Mouse (Mus musculus): ENCODE data around the gene Bnc2. TPM values are rescaled to one million over a fixed set of nuclear protein-coding genes. Genes with fewer than 3 reads are reported as not detected.

Bnc2 gene
- polyA plus RNA-seq, 1 experiment, result not detected

DNA sequence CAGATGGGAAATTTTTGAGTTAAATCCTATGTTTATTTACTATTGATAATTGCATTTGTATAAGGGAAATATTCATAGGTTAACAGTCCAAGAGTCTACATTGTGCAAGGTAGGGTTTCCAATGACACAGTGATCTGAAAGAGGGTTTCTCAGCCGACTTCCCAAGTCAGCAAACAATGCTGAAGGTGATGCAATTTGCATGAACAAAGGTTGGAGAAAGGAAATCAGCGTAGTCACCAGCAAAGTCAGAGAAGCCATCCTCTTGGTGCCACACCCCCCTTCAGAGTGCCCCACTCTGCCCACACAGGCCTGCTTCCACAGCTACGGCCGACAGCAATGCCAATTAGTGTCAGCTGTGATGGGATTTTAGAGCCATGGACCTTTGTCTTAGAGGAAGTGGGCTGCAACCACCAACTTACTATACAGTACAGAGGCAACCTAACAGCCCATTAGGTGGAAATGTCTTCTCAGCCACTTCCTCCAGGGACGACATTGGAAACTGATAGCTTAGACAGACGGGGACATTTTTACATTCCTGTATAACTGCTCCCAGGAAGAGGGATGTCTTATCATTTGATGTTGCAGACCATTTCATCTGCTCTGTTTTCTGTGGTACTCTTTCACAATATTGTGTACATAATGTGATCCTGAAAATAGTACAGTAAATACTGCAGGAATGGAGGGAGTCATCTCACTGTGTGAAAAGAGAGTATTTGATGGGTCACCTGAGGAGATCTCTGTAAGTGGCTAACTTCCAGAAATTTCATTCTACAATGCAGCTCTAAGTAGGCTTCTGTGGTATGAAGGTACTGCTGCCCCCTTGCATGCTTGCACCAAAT lies 243.2 kb downstream of the Bnc2 start:
- no peak for TF ChIP-seq GATA1 (IDR thresholded peaks at IDR 0.05; ENCODE audit: low read length)

GRCm38 (mm10) chr4:84427955-84428354 lies 247.1 kb downstream of the Bnc2 start:
- no peak for TF ChIP-seq GATA1 (IDR thresholded peaks at IDR 0.05; ENCODE audit: low read length)

- TF ChIP-seq GATA1 (IDR thresholded peaks at IDR 0.05; ENCODE audit: low read length), result no peak
These were observed 263.6 kb downstream of the Bnc2 start for GRCm38 (mm10) chr4:84411431-84411830.

GRCm38 (mm10) chr4:84407328-84408028 lies 267.6 kb downstream of the Bnc2 start:
- TF ChIP-seq GATA1 (IDR thresholded peaks at IDR 0.05; ENCODE audit: low read length), result no peak

DNA sequence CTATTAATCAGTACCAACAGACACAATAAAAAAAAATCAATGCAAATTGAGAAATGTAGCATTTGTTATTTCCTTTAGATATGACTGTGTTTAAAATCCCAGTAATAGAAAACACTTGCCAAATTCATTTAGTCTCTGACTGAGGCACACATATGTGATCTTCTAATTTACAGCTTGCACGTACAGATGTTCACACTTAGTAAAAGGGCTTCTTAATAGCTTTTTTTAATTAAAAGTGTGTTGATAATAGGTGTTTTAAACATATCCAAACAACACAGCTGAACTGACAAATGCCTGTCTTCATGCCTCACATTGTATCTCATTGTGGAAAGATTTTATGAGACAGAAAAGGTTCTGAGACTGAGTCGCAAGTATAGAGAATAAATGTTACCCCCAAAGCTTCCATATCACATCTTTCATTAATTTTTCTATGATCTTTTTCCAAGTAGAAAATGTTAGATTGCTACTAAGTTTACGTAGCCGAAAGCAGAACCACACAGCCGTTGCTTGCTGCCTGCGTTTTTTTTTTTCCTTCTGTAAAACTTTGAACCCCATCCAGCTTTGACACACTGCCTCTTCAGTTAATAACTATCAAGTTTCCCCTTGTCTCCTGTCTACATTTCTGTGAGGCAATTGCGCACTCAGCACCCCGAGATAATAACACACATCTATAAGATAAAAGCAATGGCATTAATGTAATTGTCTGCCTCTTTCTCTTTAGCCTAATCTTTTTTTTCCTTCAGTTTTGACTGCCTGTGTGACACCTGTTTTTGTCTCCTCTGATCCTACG lies 271.5 kb downstream of the Bnc2 start:
- no peak for TF ChIP-seq GATA1 (IDR thresholded peaks at IDR 0.05; ENCODE audit: low read length)

- TF ChIP-seq GATA1 (IDR thresholded peaks at IDR 0.05; ENCODE audit: low read length), result no peak
These were observed 286.1 kb downstream of the Bnc2 start for GRCm38 (mm10) chr4:84388991-84389390.

- no peak for TF ChIP-seq GATA1 (IDR thresholded peaks at IDR 0.05; ENCODE audit: low read length)
These were observed 289.9 kb downstream of the Bnc2 start for GRCm38 (mm10) chr4:84385156-84385555.

GRCm38 (mm10) chr4:84379289-84379688 lies 295.8 kb downstream of the Bnc2 start:
- TF ChIP-seq GATA1 (IDR thresholded peaks at IDR 0.05; ENCODE audit: low read length), result no peak

- TF ChIP-seq GATA1 (IDR thresholded peaks at IDR 0.05; ENCODE audit: low read length), result no peak
These were observed 297.6 kb downstream of the Bnc2 start for GRCm38 (mm10) chr4:84377513-84377912.

DNA sequence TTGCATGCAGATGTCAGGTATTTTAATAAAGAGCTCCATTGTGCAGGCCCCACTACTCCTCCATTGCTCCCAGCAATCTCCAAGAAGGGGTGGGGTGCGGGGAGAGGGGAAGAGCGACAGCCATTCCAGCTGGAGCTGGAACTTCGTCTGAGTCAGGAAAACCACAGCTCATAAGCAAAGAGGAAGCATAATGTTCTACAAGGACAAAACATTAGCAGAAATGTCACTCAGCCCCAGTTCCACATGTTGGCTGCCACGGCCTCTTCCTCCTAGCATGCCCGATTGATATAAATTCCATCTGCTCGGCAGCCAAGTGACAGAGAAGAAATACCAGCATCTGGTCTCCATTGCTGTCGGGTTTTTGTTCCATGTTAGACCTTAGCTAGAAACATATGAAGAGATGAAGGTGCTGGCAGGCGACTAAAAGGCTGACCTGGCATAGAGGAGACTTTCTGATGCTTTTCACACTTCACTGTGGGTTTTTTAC lies 312.7 kb downstream of the Bnc2 start:
- no peak for TF ChIP-seq GATA1 (IDR thresholded peaks at IDR 0.05; ENCODE audit: low read length)

GRCm38 (mm10) chr4:84361165-84361564 lies 313.9 kb downstream of the Bnc2 start:
- no peak for TF ChIP-seq GATA1 (IDR thresholded peaks at IDR 0.05; ENCODE audit: low read length)

GRCm38 (mm10) chr4:84359996-84360395 lies 315.1 kb downstream of the Bnc2 start:
- TF ChIP-seq GATA1 (IDR thresholded peaks at IDR 0.05; ENCODE audit: low read length), result no peak

DNA sequence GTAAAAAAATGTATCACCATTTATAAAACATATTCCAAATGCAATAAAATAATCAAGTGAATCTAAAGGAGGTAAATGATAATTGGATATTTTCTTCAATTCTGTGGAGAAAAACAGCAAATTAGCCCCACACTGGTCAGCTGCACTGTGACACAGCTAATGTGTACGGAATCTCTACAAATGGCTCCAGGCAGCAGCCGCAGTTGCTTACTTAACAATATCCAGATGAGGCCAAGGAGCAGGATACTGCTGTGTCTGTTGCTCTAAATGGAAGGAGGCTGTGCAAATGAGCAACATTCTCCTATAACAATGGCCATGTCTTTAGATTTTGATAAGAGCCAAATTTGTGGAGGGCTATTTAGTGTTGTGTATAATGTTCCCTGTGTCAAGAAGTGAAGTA lies 316.9 kb downstream of the Bnc2 start:
- TF ChIP-seq GATA1 (IDR thresholded peaks at IDR 0.05; ENCODE audit: low read length), result no peak

- TF ChIP-seq GATA1 (IDR thresholded peaks at IDR 0.05; ENCODE audit: low read length), result no peak
These were observed 317.7 kb downstream of the Bnc2 start for GRCm38 (mm10) chr4:84357382-84357781.

DNA sequence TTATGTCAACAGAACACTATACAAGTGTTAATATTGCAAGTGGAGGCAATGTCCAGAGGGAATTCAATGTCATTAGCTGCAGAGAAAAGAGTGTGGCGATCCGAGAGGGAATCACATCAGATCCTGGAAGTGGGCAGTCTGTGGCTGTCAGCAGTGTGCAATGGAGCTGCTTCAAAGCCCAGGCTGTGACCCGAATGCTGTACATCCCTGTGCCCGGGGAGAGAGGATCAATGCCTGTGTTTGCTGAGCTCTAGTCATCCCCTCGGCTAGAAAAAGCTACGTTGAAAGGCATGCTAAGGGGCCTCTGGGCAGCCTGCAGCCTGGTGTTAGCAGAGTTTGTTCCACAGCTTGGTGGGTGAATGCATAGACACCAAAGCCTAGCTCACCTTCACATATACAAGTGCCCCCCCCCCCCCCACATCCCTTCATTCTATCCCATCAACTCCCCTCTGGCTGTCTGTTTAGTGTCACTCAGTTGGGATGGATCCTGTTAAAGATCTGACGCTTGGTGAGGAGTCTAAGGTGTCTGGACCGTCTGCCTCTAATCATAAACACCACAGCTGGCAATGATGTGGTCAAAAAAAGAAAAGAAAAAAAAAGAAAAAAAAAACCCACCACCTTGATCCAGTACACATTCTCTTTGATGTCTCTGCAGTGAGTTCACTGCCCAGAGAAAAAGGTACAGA lies 318.5 kb downstream of the Bnc2 start:
- no peak for TF ChIP-seq GATA1 (IDR thresholded peaks at IDR 0.05; ENCODE audit: low read length)

Measured in G1E-ER4 (cell line).